Mouse (Mus musculus): ENCODE measurements at regions not wholly inside any gene's neighbourhood (a gene's known extent, or its start where the extent isn't known, plus 50 kb on each side); places are given as distances from the start of the nearest gene placed in this dataset.
"Not testable (repeated sequence)": the region's sequence is repeated elsewhere in the genome, so short reads cannot be mapped to it uniquely, and the experiment has no call there.

DNA sequence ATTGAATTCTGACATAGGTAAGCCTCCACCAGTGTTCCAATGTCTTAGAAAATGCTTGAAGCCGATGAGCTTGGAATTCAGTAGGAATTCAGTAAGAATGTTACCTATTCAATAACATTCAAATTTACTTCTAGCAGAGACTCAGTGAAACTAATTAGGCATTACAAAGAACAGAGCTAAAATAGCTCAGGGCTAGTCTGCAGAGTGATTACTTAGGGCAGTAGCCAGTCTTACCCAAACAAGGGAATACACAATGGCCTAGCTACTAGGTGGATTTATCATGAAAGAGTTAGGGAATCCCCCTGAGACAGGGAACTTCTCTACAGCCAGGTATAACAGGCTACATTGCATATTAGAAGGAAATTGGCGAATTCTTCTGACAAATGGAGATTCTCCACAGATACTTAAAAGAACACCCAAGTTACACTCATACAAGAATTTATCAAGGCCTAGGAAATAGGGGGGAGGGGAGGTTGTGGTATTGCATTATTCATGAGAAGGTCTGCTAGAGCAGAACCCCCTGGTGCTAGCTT, 799.6 kb downstream of the 1700064H15Rik start:
- DNase-seq (ENCODE audit: extremely low spot score in 1 of 2, low spot score in 2 of 2); intact Hi-C loops (cut with DNase I): not testable (repeated sequence)

DNA sequence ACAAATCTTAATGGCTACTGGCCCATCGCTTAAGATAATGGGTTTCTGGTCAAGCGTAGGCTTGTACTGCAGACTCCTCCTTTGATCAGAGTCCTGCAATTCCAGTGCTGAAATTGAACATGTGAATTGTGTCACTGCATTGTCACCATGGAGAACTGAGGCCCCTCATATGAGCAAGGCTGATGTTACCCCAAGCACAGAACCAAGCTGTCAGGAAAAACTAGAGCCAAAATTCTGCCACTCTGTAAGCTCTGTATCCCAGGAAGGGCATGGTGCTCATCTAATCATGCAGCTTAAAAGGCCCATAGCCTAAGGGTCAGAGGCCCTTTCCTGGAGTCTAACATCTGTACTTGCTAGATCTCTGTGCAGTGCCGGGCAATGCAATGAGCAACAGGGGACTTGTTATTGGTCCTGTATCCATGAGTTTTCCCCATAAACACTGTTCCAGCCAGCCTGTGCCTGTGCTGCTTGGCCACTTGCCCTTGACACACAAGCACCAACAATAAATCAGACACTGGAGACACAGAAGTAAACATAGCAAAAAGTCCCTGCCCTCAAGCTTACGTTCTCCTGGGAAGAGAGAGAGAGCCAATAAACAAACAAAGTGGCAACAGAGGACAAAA, 760.2 kb downstream of the 1700064H15Rik start:
- intact Hi-C loops (cut with DNase I): no loop called here
- no peak for DNase-seq (ENCODE audit: extremely low spot score in 1 of 2, low spot score in 2 of 2)

DNA sequence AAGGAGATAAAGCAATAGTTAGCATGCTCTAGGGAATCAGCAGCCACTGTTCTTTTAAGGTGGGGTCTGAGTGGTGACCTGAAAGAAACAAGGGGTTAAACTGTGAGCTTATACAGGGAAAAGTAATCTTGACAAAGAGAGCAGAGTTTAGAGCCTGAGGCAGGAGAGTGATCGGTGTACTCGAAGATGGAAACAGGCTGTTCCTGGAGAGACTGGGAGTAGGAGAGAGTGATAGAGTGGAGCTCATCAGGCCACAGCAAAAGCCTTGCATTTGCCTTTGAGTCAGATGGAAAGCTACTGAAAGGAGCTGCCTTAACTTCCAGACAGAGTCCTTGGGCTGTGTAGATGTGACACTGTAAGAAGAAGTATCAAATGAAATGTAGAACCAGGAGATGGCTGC, 759.7 kb downstream of the 1700064H15Rik start:
- intact Hi-C loops (cut with DNase I): no loop called here
- no peak for DNase-seq (ENCODE audit: extremely low spot score in 1 of 2, low spot score in 2 of 2)

DNA sequence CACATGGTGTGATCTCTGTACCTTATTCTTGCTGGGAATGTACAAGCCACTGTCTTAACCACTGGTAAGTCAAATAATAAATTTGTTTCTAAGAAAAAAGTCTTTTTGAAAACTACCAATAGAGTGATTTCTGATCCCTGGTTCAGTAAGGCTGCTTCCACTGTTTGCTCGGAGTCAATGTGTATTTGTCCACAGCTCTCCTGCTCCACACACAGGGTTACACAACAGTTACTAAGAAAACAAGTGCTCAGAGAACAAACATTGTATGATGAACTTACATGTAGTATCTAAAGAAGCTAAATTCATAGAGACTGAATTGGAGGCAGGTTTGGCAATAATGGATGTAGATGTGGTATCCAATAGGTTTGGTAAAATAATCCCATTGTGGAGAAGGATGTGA, 751.4 kb downstream of the 1700064H15Rik start:
- intact Hi-C loops (cut with DNase I): no loop called here
- DNase-seq (ENCODE audit: extremely low spot score in 1 of 2, low spot score in 2 of 2): no peak

DNA sequence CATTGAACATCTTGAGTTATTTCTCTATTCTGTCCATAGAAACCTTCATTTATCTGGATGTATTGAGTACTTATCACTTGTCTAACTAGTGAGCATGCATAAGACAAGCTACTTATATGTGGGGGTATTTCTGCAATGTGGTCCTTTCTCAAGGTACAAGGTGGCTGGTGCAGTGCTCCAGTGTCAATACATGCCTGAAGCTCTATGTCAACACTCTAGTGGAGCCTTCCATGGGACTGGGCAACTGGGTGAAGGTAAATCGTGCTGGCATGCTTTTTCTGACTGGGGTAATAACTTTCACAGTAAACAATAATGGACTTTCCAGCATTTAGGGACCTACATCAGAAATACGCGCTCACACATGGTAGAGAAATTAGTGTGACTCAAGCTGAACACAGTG, 750.9 kb downstream of the 1700064H15Rik start:
- intact Hi-C loops (cut with DNase I): no loop called here

DNA sequence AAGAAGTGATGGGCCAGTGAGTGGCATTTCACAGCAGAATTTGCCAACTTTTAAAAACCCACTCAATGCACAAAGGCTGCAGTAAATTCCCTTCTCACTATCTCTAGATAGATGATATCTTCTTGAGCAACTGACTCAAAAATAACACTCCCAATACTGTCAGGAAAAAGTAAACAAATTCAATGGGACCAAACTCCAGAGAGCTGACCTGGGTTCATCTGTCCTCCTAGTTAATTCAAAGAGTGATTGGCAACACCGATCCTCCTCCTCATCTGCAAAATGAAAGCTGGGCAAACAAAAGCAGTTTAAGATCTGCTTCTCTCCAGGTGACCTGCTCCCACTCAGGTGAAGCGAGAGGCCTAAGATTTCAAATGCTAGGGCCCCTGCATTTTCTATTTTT, 747.3 kb downstream of the 1700064H15Rik start:
- intact Hi-C loops (cut with DNase I): no loop called here
- DNase-seq (ENCODE audit: extremely low spot score in 1 of 2, low spot score in 2 of 2): no peak

More for the DNA sequence above, 750.9 kb downstream of the 1700064H15Rik start:
- DNase-seq (ENCODE audit: extremely low spot score in 1 of 2, low spot score in 2 of 2): no peak

DNA sequence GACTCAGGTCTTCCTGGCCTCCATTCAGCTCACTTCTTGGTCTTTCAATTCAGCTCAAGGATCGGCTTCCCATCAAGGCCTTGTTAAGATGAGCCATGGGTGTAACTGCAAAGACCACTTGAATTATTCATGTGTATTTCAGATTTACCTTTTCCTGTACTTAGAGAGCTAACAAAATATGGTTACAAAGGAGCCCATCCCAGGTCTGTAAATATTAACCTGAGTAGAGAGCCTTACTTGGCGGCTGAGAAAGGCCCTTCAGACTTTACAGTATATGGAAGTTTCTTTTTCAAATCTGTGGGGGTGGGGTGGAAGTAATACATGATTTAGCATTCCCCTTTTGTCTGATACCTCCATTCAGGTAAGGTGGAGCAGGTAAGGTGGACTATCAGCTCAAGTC, 735.7 kb downstream of the 1700064H15Rik start:
- intact Hi-C loops (cut with DNase I): no loop called here
- no peak for DNase-seq (ENCODE audit: extremely low spot score in 1 of 2, low spot score in 2 of 2)

DNA sequence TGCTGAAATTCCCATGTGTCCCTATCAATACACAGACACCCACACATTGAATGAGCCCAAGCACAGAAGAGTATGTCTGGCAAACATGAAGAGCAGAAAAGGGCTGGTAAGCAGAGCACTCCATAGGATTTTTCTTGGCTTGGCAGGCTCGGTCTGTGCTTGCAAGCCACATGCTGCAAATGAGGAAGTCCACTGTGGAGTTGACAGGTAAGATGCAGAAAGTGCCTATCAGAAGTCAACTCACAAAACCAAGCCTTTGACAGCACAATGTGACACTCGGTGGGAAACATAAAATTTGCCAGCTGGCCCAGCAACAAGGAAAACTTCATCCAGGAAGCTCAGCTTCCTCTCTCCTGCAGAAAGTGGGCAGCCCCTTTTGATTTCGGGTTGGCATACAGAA, 722.7 kb downstream of the 1700064H15Rik start:
- intact Hi-C loops (cut with DNase I): no loop called here
- DNase-seq (ENCODE audit: extremely low spot score in 1 of 2, low spot score in 2 of 2): peak in 1 of 2 experiments; percentile 9

DNA sequence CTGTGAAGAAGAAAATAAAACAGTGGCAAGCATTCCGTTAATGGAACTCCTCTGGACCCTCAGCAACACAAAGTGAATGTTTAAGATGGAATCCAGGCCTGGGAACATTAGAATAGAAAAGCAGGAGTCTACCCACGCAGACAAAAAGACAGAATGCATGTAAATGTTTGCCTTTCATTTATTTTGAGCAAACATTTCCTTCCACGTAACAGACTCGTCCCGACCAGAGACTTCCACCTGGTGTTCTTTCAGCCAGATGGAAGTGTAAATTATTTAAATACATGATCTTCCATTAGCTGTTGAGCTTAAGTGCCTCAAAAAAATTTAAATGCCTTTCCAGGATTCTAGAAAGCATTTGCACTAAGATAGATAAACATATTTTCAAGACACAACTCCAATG, 722.3 kb downstream of the 1700064H15Rik start:
- intact Hi-C loops (cut with DNase I): no loop called here
- no peak for DNase-seq (ENCODE audit: extremely low spot score in 1 of 2, low spot score in 2 of 2)

DNA sequence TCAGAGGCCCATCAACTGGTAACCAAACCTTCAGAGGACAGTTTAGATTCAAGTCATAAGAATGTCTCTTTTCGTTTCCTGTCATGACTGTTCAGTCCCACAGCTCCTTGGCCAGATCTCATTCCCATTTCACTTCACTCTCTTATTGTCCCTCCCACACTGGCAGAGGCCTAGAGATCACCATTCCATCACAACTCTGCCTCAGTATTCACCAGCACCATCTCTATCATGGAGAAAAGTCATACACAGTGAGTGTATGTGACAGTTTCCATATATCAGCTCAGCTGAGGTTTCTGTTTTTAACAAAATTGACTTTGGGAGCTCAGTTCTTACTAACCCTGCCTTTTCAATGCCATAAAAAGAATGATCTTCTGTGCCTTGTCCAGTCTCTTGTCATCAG, 719.7 kb downstream of the 1700064H15Rik start:
- DNase-seq (ENCODE audit: extremely low spot score in 1 of 2, low spot score in 2 of 2): no peak
- intact Hi-C loops (cut with DNase I): no loop called here

DNA sequence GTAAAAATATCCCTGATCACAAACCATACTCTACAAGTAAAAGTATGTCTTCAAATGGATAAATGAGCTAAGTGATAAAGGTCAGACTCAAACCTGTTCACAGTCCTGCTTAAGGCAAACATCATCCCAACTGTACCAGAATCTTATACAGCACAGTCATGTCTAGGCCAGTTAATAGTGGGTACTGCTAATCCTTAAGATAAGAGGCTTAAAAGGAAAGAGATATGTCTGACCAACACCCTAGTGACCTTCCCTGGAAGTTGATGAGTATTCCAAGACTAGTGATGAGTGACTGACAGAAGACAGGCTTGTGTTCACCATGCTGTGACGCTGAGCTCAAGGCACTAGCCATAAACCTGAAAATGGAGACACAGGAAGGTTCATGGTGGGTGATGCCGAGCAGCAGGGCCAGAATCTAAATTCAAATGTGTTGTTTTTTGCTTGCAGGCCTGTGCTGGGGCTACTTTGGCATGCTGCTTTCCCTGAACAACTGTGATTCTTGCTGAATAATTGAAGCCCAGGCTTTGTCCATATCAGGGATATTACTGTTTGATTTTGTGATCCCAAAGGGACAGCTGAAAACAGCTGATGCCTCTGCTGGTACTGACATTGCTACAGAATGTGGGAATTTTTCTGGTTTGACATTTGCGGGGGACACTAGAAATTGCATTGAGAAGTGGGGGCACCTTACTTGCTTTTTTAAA, 699.9 kb downstream of the 1700064H15Rik start:
- DNase-seq (ENCODE audit: extremely low spot score in 1 of 2, low spot score in 2 of 2): no peak
- intact Hi-C loops (cut with DNase I): no loop called here

DNA sequence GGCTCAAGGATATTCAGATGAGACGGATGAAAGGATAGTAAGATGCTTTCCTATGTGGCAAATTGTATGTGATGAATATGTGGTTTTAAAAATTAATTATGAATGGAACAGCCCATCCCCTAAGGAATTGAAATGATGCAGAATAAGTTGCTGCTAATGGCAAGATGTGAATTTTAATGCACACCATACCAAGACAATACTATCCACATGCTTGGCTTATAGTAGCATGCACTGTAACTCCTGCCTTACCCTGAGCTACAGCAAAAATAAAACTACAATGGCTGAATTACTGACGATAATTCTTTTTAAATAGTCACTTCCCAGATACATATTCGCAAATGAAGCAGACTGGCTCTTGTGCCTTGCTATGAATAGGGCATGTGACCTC, 699.4 kb downstream of the 1700064H15Rik start:
- intact Hi-C loops (cut with DNase I): no loop called here
- DNase-seq (ENCODE audit: extremely low spot score in 1 of 2, low spot score in 2 of 2): no peak

DNA sequence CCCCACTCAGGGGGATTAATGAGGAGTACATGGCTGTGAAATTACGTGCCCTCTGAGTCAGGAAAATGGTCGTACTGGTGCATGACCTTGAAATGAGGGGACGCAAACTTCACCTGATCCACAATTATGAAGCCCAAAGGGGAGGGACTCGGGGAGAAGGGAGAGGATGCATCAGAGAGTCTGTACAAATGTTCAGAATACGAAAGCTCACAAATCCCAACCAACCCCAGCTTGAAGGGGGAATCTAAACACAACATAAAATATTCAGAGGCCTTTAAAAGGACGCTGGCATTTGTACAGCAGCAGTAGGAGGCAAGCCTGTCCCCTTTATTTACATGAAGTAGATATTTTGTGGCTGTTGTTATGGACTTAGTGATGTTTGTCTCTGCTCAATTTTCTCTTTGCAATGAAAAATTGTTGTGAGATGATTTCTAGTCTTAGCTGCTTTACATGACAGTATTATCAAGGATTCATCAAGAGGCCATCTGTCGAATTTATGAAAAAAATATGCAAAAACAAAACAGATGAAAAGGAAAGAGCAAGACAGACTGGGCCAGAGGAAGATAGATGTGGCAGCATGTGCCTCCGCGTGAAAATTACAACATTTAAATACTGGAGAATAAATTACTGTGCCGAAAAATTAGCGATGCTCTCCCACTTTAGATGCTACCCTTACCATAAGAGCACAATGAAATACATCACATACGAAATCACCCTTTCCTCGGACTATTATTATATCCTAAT, 695.3 kb downstream of the 1700064H15Rik start:
- intact Hi-C loops (cut with DNase I): no loop called here
- DNase-seq (ENCODE audit: extremely low spot score in 1 of 2, low spot score in 2 of 2): no peak

DNA sequence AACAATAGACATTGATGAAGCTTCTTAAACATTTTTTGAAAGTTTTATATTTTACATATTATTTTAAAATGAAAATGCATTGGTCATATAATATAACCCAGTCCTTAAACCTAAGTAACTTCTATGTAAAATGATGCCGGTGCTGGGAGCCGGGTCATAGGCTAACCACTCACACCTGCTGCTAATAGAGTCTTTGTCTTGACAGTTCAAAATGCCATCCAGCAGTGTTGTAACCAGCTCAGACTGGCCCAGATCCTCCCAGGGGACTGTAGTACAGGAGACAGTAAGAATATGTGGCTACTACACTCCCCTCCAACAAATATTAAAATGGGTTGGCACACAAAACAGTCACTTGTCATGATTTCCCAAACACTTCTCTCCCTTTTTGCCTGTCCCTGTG, 693.6 kb downstream of the 1700064H15Rik start:
- intact Hi-C loops (cut with DNase I): no loop called here
- no peak for DNase-seq (ENCODE audit: extremely low spot score in 1 of 2, low spot score in 2 of 2)

DNA sequence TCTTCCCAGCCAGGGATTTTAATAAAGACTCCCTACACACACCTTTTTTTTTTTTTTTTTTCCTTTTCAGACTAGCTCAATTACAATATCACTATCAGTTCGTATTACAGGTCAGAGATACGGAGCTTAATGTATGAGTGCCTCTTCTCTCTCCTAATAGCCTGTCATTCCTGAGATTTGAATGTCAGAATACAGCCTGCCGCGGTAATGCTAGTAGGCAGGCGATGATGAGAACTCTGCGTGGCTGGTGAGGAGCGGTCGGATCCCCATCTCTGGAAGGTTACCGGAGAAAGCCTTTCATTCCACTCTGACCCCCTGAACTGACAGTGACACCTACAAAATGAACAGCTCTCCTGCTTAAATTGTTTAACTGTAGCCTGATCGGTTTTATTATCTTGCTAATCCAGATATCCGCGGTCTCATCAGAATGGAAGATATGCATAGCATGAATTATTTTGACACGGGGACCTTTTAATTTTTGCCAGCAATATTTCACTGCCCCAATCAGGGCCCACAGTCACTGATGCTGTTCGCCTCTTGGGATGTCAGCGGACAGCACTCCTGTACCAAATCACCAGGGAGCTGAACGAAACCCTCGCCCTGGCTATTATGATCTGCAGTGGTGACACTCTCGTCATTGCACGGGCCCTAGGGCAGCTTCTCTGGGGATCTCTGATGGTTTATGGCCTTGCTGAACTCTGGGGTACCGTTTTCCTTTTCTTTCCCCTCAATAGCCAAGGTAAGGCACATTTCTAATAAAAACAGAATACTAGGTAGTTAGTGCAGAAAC, 690.9 kb downstream of the 1700064H15Rik start:
- intact Hi-C loops (cut with DNase I): no loop called here
- no peak for DNase-seq (ENCODE audit: extremely low spot score in 1 of 2, low spot score in 2 of 2)

DNA sequence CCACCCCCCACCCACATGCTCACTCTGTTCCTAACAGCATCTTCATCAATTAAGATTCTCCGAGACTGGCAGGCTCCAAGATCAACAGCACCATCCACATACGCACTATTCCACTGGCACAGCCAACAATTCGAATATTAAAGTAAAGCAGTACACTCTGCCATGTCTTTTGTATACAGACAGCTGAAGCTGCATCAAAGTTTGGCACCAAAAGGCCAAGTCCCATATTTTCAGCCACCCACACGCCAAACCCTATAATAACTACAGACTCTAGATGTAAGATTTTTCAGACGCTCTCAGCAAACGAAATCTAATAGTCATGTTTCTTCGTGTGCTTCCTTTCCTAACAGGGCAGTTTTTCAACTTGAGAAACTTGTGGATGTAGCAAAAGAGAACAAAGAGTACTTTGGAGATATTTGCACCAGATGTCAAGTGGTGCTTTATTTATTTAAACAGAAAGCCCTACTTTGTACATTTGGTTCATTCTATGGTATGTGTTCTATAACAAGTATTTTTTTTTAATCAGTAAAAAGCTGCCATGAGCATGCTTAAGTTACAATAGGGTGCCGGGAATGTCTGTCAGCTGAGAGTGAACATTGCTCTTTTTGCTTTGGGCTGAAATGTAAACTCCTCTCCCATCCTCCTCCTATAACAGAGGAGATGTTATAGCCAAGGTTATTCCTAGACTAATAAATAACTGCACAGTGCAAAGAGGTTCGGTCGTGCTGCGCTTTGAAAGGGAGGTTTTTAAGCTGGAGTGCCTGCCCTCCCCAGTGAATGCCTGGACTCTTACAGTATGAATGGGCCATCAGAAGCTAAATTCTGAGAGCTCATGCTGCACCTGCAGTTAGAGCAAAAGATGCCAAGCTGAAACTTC, 686.9 kb downstream of the 1700064H15Rik start:
- peak in 1 of 2 experiments; percentile 48 for DNase-seq (ENCODE audit: extremely low spot score in 1 of 2, low spot score in 2 of 2)
- intact Hi-C loops (cut with DNase I): loop anchor here (5.0 kb wide), 1 partner anchor 121 kb away; no protein-coding TSS in a partner anchor

DNA sequence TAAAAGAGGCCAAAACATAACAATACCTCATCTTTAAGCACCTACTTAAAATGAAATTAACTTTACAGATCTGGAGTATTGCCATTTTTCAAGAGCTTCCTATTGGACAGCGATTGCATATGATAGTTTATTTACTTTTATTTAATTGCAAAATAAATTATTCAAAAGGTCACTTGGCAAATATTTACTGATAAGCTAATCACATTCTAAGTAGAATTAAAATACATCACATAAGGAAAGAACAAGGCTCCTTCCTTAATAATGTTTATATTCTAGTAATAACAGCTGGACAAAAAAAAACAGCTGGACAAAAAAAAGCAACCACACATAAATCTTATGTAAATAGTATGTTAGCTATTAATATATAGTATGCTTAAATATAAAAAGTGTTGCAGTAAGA, 668.1 kb downstream of the 1700064H15Rik start:
- no peak for DNase-seq (ENCODE audit: extremely low spot score in 1 of 2, low spot score in 2 of 2)
- intact Hi-C loops (cut with DNase I): no loop called here

DNA sequence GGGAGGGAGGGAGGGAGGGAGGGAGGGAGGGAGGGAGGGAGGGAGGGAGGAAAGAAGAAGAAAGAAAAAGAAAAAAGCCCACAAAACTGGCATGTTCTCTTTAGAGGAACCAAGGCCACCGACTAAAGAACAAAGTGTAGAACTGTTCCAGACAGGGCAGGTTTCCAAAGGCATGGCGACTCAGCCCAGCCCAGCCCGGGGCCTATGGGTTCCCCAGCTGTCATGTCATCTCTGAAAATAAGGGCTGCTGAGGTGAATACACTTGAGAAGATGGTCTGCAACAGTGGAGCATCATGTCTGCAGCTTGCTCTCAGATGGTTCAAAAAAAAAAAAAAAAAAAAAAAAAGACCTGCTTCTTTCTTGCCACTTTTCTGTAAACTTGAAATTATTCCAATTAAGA, 639.8 kb downstream of the 1700064H15Rik start:
- intact Hi-C loops (cut with DNase I): no loop called here
- DNase-seq (ENCODE audit: extremely low spot score in 1 of 2, low spot score in 2 of 2): no peak
